Mouse (Mus musculus) cerebellum, postnatal 25 days (tissue): Measurements from ENCODE around the gene Tenm2.

Experiments
- DNase-seq, 2 experiments: peaks; one replicate each; pipeline ENCODE4 v3.0.0; 2021; ENCODE audit warnings: mixed read lengths in 2 of 2

The Tenm2 gene

GRCm38 (mm10) chr11:36891106-36891505 is 344.7 kb downstream of the Tenm2 start:
- peak in 1 of 2 experiments; percentile 11 for DNase-seq

GRCm38 (mm10) chr11:36887490-36887889 is 348.3 kb downstream of the Tenm2 start:
- DNase-seq = no peak

- DNase-seq = no peak
Measured at GRCm38 (mm10) chr11:36886147-36886546, 349.6 kb downstream of the Tenm2 start.

DNA sequence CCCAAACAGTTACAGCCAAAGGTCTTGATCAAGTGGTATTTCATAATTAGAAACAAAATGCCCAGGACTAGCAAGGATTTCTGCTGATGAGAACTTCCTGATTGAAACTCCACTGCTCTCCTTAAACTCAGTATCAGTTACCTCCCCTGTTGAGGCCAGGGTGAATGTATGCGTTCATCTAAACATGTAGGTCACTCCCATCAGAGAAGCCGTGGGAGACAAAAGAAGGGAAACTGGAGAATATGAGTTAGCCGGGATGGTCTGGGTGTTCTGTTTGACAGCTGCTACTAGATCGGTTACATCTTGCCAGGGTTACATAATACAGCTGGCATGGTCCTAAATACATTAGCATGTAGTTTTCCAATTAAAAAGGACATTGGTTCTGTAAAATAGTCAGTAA is 362.8 kb downstream of the Tenm2 start:
- DNase-seq = peak in 1 of 2 experiments; percentile 4

- DNase-seq = no peak
Measured at GRCm38 (mm10) chr11:36870548-36870947, 365.2 kb downstream of the Tenm2 start.

DNA sequence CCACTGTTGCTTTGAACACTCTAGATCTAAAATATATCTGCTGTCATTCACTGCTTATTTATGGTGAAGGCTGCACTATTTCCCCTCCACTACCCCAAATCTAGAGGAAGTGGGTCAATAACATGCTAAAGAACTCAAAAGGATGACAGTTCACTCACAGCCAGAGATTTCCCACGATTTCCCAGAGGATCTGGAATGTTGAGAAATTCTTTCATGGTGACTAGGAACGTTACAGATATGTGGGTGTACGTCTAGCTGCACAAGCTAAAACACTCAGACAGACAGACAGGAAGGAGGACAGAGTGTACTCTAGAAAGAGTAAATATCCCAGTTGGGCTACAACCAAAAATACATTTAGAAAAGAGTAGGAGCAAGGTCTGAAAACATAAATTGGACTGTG is 384.1 kb downstream of the Tenm2 start:
- no peak for DNase-seq

DNA sequence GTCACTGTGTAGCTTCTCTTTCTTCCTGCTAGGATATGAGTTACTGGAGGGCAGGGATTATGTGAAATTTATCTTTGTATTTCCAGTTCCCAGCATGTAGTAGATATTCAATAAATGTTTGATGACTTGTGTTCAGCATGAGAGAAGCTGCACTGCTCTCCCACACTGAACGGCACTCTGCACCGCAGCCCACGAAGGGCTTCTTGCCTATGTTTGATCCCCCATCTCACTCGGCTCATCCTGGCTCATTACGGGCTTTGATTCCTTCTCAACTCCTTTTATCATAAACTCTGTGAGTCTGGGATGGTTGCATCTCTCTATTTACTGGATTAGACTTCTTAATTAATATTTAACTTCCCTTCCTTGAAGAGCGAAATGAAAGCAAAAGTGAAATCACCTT is 388.3 kb downstream of the Tenm2 start:
- DNase-seq = no peak

DNA sequence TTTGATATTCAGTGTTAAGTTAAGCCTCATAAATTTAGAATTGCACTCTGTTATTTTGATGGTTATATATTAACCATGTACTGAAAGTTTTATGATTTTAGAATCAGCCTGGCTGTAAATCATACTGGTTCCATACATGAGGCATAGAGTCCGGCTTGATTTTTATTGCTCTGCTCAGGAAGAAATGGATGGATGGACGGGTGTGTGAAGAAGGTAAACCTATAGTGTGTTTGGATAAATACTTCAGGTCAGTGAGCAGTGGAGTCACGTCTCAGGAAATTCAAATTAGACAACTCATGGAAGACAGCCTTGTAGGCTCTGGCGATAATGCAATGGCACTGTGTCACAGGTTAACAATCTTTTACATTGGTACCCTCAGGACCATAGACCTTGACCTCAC is 402.9 kb downstream of the Tenm2 start:
- no peak for DNase-seq

DNA sequence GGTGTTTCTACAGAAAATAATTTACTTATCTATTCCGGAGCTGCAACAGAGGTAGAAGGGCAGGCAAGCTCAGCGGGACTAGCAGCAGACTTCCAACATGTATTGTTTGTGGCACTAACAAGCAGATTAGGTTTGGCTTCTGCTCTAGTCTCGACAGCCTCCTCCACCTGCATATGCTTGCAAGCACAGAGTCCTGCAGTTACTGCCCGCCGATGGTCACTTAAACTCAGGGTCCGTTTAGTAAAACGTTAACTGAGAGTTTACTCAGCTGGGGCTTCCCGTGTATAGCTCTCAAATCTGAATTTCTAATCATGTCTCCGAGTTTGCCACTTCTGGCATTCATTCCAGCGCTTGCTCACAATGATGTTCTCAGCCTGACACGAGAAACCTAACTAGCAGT is 404.3 kb downstream of the Tenm2 start:
- no peak for DNase-seq

- no peak for DNase-seq
Measured at GRCm38 (mm10) chr11:36824666-36825065, 411.1 kb downstream of the Tenm2 start.

- DNase-seq = peak; percentile 21 to 27
Measured at GRCm38 (mm10) chr11:36804615-36805014, 431.1 kb downstream of the Tenm2 start.

DNA sequence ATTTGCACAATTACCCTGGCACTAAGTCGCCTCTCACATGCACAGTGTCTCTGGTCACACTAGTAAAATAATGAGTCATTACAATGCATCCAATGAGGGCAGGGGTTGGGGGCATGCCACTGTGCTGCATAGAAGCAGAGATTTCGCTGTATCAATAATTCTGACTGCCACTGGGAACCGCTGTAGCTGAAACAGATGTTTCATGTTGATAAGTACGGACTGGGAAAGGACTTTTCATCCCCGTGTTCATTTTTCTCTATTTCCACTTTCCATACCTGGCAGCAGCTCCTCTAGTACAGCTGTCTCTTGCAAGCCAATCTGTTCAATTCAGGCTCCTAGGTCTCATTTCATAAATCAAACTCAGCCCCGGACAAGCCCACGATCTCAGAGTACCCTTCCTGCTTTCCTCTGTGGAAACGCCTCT is 433.5 kb downstream of the Tenm2 start:
- peak; percentile 4 to 6 for DNase-seq

DNA sequence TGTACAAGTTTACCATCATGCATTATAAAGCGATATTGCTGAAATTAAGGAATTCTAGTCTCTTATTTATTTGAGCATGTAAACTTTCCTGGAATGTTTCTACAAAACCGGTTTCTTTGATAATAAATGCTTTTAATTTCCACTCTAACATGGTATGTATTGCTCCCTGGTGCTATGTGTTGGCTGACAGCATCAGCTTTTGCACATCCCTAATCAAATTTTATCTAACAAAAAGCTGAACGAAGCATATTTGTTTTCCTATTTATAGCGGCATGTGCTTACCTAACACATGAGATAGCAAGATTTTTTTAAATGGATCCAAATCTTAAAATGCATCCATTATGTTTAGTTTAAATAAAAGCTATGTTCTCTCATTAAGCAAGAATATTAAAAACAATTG is 434.1 kb downstream of the Tenm2 start:
- no peak for DNase-seq

GRCm38 (mm10) chr11:36799409-36799808 is 436.4 kb downstream of the Tenm2 start:
- no peak for DNase-seq

DNA sequence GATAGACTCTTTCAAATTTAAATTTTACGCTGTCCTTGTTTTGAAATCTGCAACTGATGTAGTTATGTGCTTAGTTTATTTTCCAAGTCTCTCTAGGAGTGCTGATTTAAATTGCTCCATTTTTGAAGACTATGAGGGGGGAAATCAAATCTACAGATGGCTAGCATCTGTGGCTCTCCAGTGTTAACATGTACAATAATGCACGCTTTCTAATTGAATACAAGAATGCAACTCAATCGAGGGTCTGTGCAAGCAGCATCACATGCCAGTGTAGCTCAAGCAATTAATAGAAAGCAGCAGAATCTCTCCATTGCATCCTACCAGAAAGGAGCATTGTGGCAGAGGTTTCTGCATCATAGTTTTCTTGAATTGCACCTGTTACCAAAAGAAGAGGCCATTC is 477.8 kb downstream of the Tenm2 start:
- DNase-seq = no peak

GRCm38 (mm10) chr11:36746286-36746685 is 489.5 kb downstream of the Tenm2 start:
- no peak for DNase-seq

DNA sequence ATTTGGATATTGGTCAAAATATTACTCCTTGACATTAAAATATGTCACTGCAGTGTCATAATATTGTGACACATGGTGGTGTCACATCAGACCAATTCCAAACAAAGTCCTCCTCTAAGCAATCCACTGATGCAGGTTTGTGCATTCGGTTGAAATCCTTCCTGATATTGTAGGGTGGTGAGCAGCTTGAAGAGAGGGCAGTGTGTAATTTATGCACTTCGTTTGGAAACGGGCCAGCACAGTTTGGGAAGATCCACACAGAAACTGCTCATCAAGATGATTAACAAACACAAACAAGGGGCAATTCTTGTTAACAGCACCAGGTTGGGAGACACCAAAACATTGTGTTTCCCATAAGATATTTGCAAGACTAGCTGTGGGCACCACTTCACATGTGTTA is 508.0 kb downstream of the Tenm2 start:
- DNase-seq = peak in 1 of 2 experiments; percentile 12

DNA sequence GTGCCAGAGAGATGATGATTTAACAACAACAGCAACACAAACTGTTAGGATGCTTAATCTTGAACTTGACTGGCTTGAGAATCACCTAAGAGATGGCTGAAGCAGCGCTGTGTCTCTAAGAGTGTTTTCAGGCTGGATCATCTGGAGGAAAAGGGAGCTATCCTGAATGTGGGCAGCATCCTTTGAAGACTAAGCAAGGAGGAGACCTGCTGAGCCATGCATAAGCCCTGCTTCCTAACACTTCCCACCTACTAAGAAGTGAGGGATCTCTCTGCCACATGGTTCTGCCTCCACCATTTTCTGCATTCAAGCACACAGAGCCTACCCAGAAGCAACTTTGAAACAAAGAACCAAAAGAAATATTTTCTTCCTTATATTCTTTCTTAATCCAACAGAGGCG is 532.9 kb downstream of the Tenm2 start:
- DNase-seq = no peak

- DNase-seq = no peak
Measured at GRCm38 (mm10) chr11:36700951-36701350, 534.8 kb downstream of the Tenm2 start.

DNA sequence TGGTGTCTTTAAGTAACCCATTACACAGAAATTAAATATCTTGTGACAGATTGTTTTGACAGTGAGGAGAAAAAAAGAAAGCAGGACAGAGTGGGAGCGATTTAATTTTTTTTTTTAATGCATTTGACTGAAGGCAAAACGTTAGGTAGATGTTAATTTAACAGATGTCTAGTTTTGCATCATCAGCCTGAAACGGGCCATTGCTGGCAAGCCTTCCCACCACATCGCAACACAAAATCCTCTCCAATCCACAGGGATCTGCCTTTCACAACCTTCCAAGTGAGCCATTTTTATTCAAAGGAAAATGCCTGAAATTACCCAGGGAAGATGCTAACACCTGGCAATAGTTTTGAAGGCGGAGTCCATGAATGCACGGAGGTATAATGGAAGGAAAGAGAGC is 535.6 kb downstream of the Tenm2 start:
- no peak for DNase-seq

DNA sequence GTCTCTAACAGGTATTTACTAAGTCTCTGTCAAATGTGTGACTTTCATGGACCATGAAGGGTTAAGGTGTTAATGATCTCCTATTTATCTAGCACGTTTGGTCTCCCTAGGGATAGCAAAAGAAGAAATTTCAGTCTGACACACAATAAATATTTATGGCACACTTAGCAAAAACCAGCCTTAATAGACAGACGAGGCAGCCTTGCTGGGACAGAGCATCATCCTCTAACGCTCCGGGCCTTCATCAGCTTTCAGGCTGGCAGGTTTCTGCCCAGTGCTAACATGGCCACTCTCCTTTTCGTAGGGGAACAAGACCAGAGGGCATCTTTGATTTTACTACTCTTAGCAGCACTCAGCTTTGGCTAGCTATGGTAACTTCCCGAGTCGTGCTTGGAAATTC is 537.5 kb downstream of the Tenm2 start:
- no peak for DNase-seq

- DNase-seq = no peak
Measured at GRCm38 (mm10) chr11:36697816-36698215, 537.9 kb downstream of the Tenm2 start.

DNA sequence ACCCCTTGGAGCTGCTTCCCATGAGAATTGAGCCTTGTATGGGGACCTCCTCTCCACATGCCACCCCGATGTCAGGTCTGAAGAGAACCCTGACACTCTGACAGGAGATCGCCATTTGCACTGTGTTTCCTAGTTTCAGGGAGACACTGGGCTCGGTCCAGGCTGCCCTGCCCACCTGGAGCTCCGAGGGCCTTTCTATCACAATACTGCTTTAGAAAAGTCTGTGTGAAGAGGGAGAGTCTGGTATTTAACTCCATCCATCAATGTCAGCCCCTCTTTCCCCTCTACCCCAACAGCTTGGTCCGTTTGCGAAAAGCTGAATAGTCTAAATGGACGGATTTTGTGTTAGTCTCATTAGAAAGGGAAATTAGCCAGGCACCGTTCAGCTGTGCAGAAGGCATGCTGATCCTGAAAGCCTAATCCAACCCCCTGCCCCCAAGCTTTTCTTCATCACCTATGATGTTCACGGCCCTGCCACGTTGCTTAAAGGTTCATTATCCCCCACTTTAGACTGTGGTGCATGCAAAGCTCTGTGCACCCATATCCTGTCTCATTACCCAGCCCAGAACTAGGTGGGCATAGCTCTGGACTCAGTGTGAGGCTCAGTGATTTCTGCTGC is 538.6 kb downstream of the Tenm2 start:
- no peak for DNase-seq

DNA sequence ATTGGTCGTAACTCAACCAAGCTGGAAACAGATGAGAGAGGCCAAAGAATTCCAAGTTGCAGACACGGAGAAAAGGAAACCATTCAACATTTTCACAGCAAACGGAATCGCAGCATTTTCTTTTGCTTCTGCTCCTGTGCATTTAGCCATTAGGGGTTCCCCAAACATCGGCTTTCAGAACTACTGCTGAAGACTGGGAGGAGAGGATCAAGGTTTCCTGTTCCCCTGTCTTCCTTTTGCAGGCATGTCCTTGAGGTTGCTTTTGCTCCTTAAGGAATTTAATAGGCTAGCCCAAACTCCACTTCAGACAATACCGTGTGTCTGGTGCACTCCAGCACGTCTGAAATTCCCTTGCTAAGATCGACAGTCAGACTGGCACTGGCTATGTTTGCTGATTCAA is 541.0 kb downstream of the Tenm2 start:
- DNase-seq = no peak

GRCm38 (mm10) chr11:36692637-36693036 is 543.1 kb downstream of the Tenm2 start:
- DNase-seq = no peak
